Mouse (Mus musculus) stomach, postnatal 0 days (tissue): ENCODE measurements around the gene Rhobtb1.

ENCODE experiments used
- CTCF ChIP-seq: IDR thresholded peaks from 2 replicates; pipeline ENCODE4 v1.5.1; 2016; ENCODE audit warnings: antibody characterized with exemption, low read depth, mild to moderate bottlenecking, moderate library complexity
- EP300 ChIP-seq: optimal IDR thresholded peaks from 2 replicates; pipeline ENCODE3; 2016; ENCODE audit warnings: antibody characterized with exemption

DNA sequence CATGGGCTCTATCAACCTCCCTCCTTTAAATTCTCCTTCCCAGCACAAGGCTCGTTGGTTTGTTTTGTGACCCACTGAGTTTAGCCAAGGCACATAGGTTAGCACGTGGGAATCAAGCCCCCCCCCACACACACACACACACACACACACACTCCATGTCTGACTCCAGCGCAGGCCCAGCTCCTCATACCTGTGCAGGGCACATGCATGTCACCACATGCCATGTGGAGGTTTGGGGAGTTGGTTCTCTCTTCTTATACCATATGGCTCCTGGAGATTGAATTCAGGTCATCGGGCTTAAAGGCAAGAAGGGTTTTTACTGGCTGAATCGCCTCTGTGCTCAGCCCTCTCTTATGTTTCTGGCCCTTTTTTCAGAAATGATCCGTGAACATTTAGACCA is 100.0 kb downstream of the Rhobtb1 start:
- TF ChIP-seq CTCF (no peak), EP300 (no peak)
